Mouse (Mus musculus): ENCODE measurements around the gene Flvcr2.

Gene Flvcr2

GRCm38 (mm10) chr12:85795551-85795950, 49.2 kb downstream of the Flvcr2 start:
- DNase-seq (ENCODE audit: low read depth): no peak

- no peak for DNase-seq (ENCODE audit: low read depth)
Observed at GRCm38 (mm10) chr12:85800031-85800430, 53.7 kb downstream of the Flvcr2 start.

- DNase-seq (ENCODE audit: low read depth): no peak
Observed at GRCm38 (mm10) chr12:85809726-85810125, 63.4 kb downstream of the Flvcr2 start.

- DNase-seq (ENCODE audit: low read depth): no peak
Observed at GRCm38 (mm10) chr12:85810959-85811358, 64.6 kb downstream of the Flvcr2 start.

GRCm38 (mm10) chr12:85811676-85812075, 65.3 kb downstream of the Flvcr2 start:
- DNase-seq (ENCODE audit: low read depth): no peak

- DNase-seq (ENCODE audit: low read depth): no peak
Observed at GRCm38 (mm10) chr12:85813599-85813998, 67.3 kb downstream of the Flvcr2 start.

GRCm38 (mm10) chr12:85822051-85822450, 75.7 kb downstream of the Flvcr2 start:
- no peak for DNase-seq (ENCODE audit: low read depth)

GRCm38 (mm10) chr12:85824438-85825264, 78.3 kb downstream of the Flvcr2 start, which contains the start of the genes Erg28 and Ttll5:
TSS of gene Erg28 (minus strand) at chr12:85824550.
TSS of gene Ttll5 (plus strand) at chr12:85824659.
- peak; percentile 98 for DNase-seq (ENCODE audit: low read depth)

GRCm38 (mm10) chr12:85825361-85825760, 79.0 kb downstream of the Flvcr2 start:
- no peak for DNase-seq (ENCODE audit: low read depth)

GRCm38 (mm10) chr12:85825822-85826221, 79.5 kb downstream of the Flvcr2 start:
- DNase-seq (ENCODE audit: low read depth): no peak

- no peak for DNase-seq (ENCODE audit: low read depth)
Observed at GRCm38 (mm10) chr12:85828856-85829255, 82.5 kb downstream of the Flvcr2 start.

- no peak for DNase-seq (ENCODE audit: low read depth)
Observed at GRCm38 (mm10) chr12:85829866-85830265, 83.5 kb downstream of the Flvcr2 start.

- DNase-seq (ENCODE audit: low read depth): no peak
Observed at GRCm38 (mm10) chr12:85830691-85831090, 84.4 kb downstream of the Flvcr2 start.

GRCm38 (mm10) chr12:85834543-85834942, 88.2 kb downstream of the Flvcr2 start:
- no peak for DNase-seq (ENCODE audit: low read depth)

GRCm38 (mm10) chr12:85837765-85838164, 91.4 kb downstream of the Flvcr2 start:
- DNase-seq (ENCODE audit: low read depth): peak; percentile 22

- DNase-seq (ENCODE audit: low read depth): peak; percentile 57
Observed at GRCm38 (mm10) chr12:85839371-85840000, 93.1 kb downstream of the Flvcr2 start.

- DNase-seq (ENCODE audit: low read depth): peak; percentile 58
Observed at GRCm38 (mm10) chr12:85848164-85848958, 102.0 kb downstream of the Flvcr2 start.

GRCm38 (mm10) chr12:85850661-85851060, 104.3 kb downstream of the Flvcr2 start:
- no peak for DNase-seq (ENCODE audit: low read depth)

- no peak for DNase-seq (ENCODE audit: low read depth)
Observed at GRCm38 (mm10) chr12:85853836-85854235, 107.5 kb downstream of the Flvcr2 start.

GRCm38 (mm10) chr12:85854271-85854670, 107.9 kb downstream of the Flvcr2 start:
- DNase-seq (ENCODE audit: low read depth): no peak

GRCm38 (mm10) chr12:85857300-85857699, 111.0 kb downstream of the Flvcr2 start:
- DNase-seq (ENCODE audit: low read depth): no peak

GRCm38 (mm10) chr12:85859111-85859510, 112.8 kb downstream of the Flvcr2 start:
- no peak for DNase-seq (ENCODE audit: low read depth)

All from induced T-regulatory cell, adult 2 months (primary cell).